In genomic region chr1:177258034-177258342, GRCm38 (mm10) we compare ENCODE assay signal across 8 mouse cellular contexts. TPM values are rescaled to one million over a fixed set of nuclear protein-coding genes. Genes with fewer than 3 reads are reported as not detected.
DNase-seq lines count a peak whose midpoint lies in the region; ATAC-seq and TF ChIP-seq lines count a peak whose summit lies in the region.

Gene Akt3, minus strand, starts transcription at chr1:177258203.

- H3K79me2 ChIP-seq in heart, adult 2 months (replicated peaks; ENCODE audit: control insufficient read depth, insufficient read depth, low read length): no peaks in the 10 kb centered on the region

- TF ChIP-seq EP300 in heart, adult 2 months (IDR thresholded peaks at IDR 0.05; ENCODE audit: insufficient read depth, low read depth, low read length): no peak

- peak within 1 kb of the TSS; percentile 81 for H3K9ac ChIP-seq in heart, adult 2 months (ENCODE audit: low read depth, low read length)
- H3K9ac ChIP-seq in ES-E14 (ENCODE audit: insufficient read depth, low read depth, low read length, poor library complexity, severe bottlenecking): peak within 1 kb of the TSS; percentile 82
- H3K9ac ChIP-seq in embryonic facial prominence, embryonic 15.5 days: peak within 1 kb of the TSS; percentile 63
- peak within 1 kb of the TSS; percentile 89 for H3K9ac ChIP-seq in limb, embryonic 14.5 days (ENCODE audit: low read depth, low read length, severe bottlenecking)
- peak within 1 kb of the TSS; percentile 98 for H3K9ac ChIP-seq in neural tube, embryonic 14.5 days (replicated peaks; ENCODE audit: low read depth, low read length)

- H3K36me3 ChIP-seq in heart, adult 2 months (ENCODE audit: control insufficient read depth, insufficient read depth, low read length): no peaks in the 10 kb centered on the region
- H3K36me3 ChIP-seq in ES-E14 (ENCODE audit: control insufficient read depth, insufficient read depth, low read length, poor library complexity, severe bottlenecking): no peaks in the 10 kb centered on the region
- no peaks in the 10 kb centered on the region for H3K36me3 ChIP-seq in embryonic facial prominence, embryonic 15.5 days
- H3K36me3 ChIP-seq in limb, embryonic 14.5 days (ENCODE audit: control insufficient read depth, insufficient read depth, low read length): no peaks in the 10 kb centered on the region
- H3K36me3 ChIP-seq in neural tube, embryonic 14.5 days (ENCODE audit: control insufficient read depth, insufficient read depth, low read length): no peaks in the 10 kb centered on the region

- no peaks in the 10 kb centered on the region for H3K4me1 ChIP-seq in heart, adult 2 months (ENCODE audit: control insufficient read depth, insufficient read depth, low read length)
- peaks cover 3% of the 10 kb centered on the region in 2 experiments; a peak in 2 of 4 replicates for H3K4me1 ChIP-seq in ES-E14 (ENCODE audit: control insufficient read depth in 2 of 2, insufficient read depth in 2 of 2, low read length in 2 of 2, poor library complexity in 1 of 2)
- 0 out of 2 replicates have a peak, but pooled peaks cover 5% of the 10 kb centered on the region for H3K4me1 ChIP-seq in embryonic facial prominence, embryonic 15.5 days
- H3K4me1 ChIP-seq in limb, embryonic 14.5 days (ENCODE audit: control insufficient read depth, insufficient read depth, low read length): peaks cover 16% of the 10 kb centered on the region
- H3K4me1 ChIP-seq in neural tube, embryonic 14.5 days (ENCODE audit: control insufficient read depth, insufficient read depth, low read length): 0 out of 2 replicates have a peak, but pooled peaks cover 3% of the 10 kb centered on the region

- no peaks in the 10 kb centered on the region for H3K9me3 ChIP-seq in ES-E14 (ENCODE audit: control insufficient read depth, insufficient read depth, low read depth, low read length)
- no peaks in the 10 kb centered on the region for H3K9me3 ChIP-seq in embryonic facial prominence, embryonic 15.5 days (replicated peaks)
- H3K9me3 ChIP-seq in limb, embryonic 14.5 days (ENCODE audit: control insufficient read depth, low read length): no peaks in the 10 kb centered on the region
- H3K9me3 ChIP-seq in neural tube, embryonic 14.5 days (ENCODE audit: control insufficient read depth, low read length): no peaks in the 10 kb centered on the region

- TF ChIP-seq POLR2A in heart, adult 2 months (IDR thresholded peaks at IDR 0.05; ENCODE audit: insufficient read depth, low read depth, low read length): no peak
- TF ChIP-seq POLR2A in limb, embryonic 14.5 days (IDR thresholded peaks at IDR 0.05; ENCODE audit: borderline replicate concordance, extremely low read depth, insufficient read depth, insufficient read length): no peak

- peak within 1 kb of the TSS; percentile 89 for H3K4me2 ChIP-seq in embryonic facial prominence, embryonic 15.5 days (replicated peaks)
- peak within 1 kb of the TSS; percentile 90 for H3K4me2 ChIP-seq in limb, embryonic 14.5 days (replicated peaks; ENCODE audit: low read depth, low read length, severe bottlenecking)
- H3K4me2 ChIP-seq in neural tube, embryonic 14.5 days (ENCODE audit: low read depth, low read length): peak within 1 kb of the TSS; percentile 96

- intact Hi-C loops in heart, adult 2 months (cut with DNase I): loop anchor here (5.0 kb wide), 2 partner anchors 56 to 184 kb away; partner anchors contain the start of gene Zbtb18
- intact Hi-C loops in heart, postnatal 36 days (cut with DNase I): loop anchor here (2.0 to 5.0 kb wide), 2 partner anchors 66 to 183 kb away; no protein-coding TSS in a partner anchor

- no peak for TF ChIP-seq CTCF in heart, adult 2 months (IDR thresholded peaks at IDR 0.05)

- H3K27ac ChIP-seq in heart, adult 2 months: peak within 1 kb of the TSS; percentile 96
- peak within 1 kb of the TSS; percentile 93 for H3K27ac ChIP-seq in ES-E14 (ENCODE audit: insufficient read depth, low read depth, low read length, poor library complexity, severe bottlenecking)
- H3K27ac ChIP-seq in embryonic facial prominence, embryonic 15.5 days (replicated peaks): peak within 1 kb of the TSS; percentile 92
- H3K27ac ChIP-seq in limb, embryonic 14.5 days (replicated peaks; ENCODE audit: low read depth, low read length): peak within 1 kb of the TSS; percentile 95
- H3K27ac ChIP-seq in neural tube, embryonic 14.5 days (ENCODE audit: low read depth, low read length): peak within 1 kb of the TSS; percentile 99

- H3K27me3 ChIP-seq in heart, adult 2 months (ENCODE audit: control insufficient read depth, insufficient read depth, low read length): no peaks in the 10 kb centered on the region
- H3K27me3 ChIP-seq in embryonic facial prominence, embryonic 15.5 days: no peaks in the 10 kb centered on the region
- H3K27me3 ChIP-seq in limb, embryonic 14.5 days (ENCODE audit: control insufficient read depth, insufficient read depth, low read length): no peaks in the 10 kb centered on the region
- H3K27me3 ChIP-seq in neural tube, embryonic 14.5 days (ENCODE audit: control insufficient read depth, insufficient read depth, low read length): no peaks in the 10 kb centered on the region

- 0% methylated on average over 7 of the region's 32 CpGs for WGBS in heart, adult 2 months
- WGBS in embryonic facial prominence, embryonic 15.5 days: 7% methylated on average over 3 of the region's 32 CpGs
- no CpG with 5 or more reads among the region's 32 CpGs for WGBS in limb, embryonic 14.5 days
- WGBS in neural tube, embryonic 14.5 days: no CpG with 5 or more reads among the region's 32 CpGs

- no peak for DNase-seq in heart, adult 2 months
- no peak for DNase-seq in heart, adult 9 months (ENCODE audit: low spot score in 2 of 2)
- DNase-seq in ES-E14 (ENCODE audit: low read depth, low spot score): peak; percentile 24
- no peak for DNase-seq in heart, postnatal 36 days
- no peak for DNase-seq in limb, embryonic 14.5 days (ENCODE audit: low spot score)
- DNase-seq in cerebellum, adult 18-20 months: no peak

- peak within 1 kb of the TSS; percentile 73 for H3K4me3 ChIP-seq in heart, adult 2 months
- peak within 1 kb of the TSS; percentile 93 to 100 for H3K4me3 ChIP-seq in ES-E14 (ENCODE audit: insufficient read depth in 1 of 2, low read depth in 1 of 2, low read length in 2 of 2, poor library complexity in 1 of 2, severe bottlenecking in 1 of 2)
- peak within 1 kb of the TSS; percentile 83 for H3K4me3 ChIP-seq in embryonic facial prominence, embryonic 15.5 days (replicated peaks)
- peak within 1 kb of the TSS; percentile 93 for H3K4me3 ChIP-seq in limb, embryonic 14.5 days (replicated peaks; ENCODE audit: low read length)
- peak within 1 kb of the TSS; percentile 77 for H3K4me3 ChIP-seq in neural tube, embryonic 14.5 days (ENCODE audit: low read depth, low read length)

- in situ Hi-C loops in ES-E14 (cut with MboI; ENCODE audit: low sequenced_read_pairs in 2 of 2, unreplicated experiment in 2 of 2): no loop called here

- ATAC-seq in embryonic facial prominence, embryonic 15.5 days (ENCODE audit: insufficient number of reproducible peaks, low FRiP score, low TSS enrichment, low read depth): peak; percentile 63
- peak; percentile 25 for ATAC-seq in limb, embryonic 14.5 days (ENCODE audit: low FRiP score, low read depth)
- ATAC-seq in neural tube, embryonic 14.5 days (ENCODE audit: low read depth): peak; percentile 58

TF ChIP-seq in ES-E14, 5 proteins besides CTCF, POLR2A, EP300 and RAD21:
- TF ChIP-seq ZC3H11A (IDR thresholded peaks at IDR 0.05; ENCODE audit: borderline replicate concordance, low read depth, low read length) (no peak), HCFC1 (IDR thresholded peaks at IDR 0.05; ENCODE audit: borderline replicate concordance, insufficient read depth, low read length) (no peak), ZNF384 (IDR thresholded peaks at IDR 0.05; ENCODE audit: low read depth, low read length) (no peak), CHD2 (IDR thresholded peaks at IDR 0.05; ENCODE audit: low read depth, low read length) (no peak), MAFK (IDR thresholded peaks at IDR 0.05; ENCODE audit: insufficient read depth, low read depth, low read length) (no peak)

RNA-seq across cellular contexts. Expression of gene Akt3, which starts in this region (rescaled TPM):
- 10 to 100 TPM; 20.0 to 20.2 TPM for total RNA-seq in heart, adult 2 months (2021)
- polyA plus RNA-seq in heart, adult 2 months (2012; rRNA removed): 4.8 and 6.6 TPM in 2 replicates
- total RNA-seq in ES-E14 (2012; rRNA removed): 8.4 and 8.5 TPM in 2 replicates
- polyA plus RNA-seq in embryonic facial prominence, embryonic 15.5 days (2015; fragmentation: Nextera tagmentation; extraction: Ambion mirVana): 5.2 and 6.0 TPM in 2 replicates
- total RNA-seq in heart, postnatal 36 days (2021): 10 to 100 TPM; 22.5 to 23.8 TPM
- polyA plus RNA-seq in limb, embryonic 14.5 days (2012; rRNA removed): 14.5 and 15.3 TPM in 2 replicates
- 7.2 and 9.1 TPM in 2 replicates for polyA plus RNA-seq in limb, embryonic 14.5 days (2014; fragmentation: Nextera tagmentation; extraction: Ambion mirVana)
- polyA plus RNA-seq in neural tube, embryonic 14.5 days (2014; fragmentation: Nextera tagmentation; extraction: Ambion mirVana): 24.0 and 26.7 TPM in 2 replicates
